ENCODE assay signal across 9 mouse cellular contexts in genomic region chr7:143739511-143740461, GRCm38 (mm10). TPM values are rescaled to one million over a fixed set of nuclear protein-coding genes. Genes with fewer than 3 reads are reported as not detected.
DNase-seq lines count a peak whose midpoint lies in the region; ATAC-seq lines count a peak whose summit lies in the region.
"Had no signal": no experiment of that assay in that cellular context is flagged by ENCODE, and none has a peak within 500 bp of the region (broad histone marks: within the 10 kb centered on the region; RNA-seq: fewer than 3 reads in every experiment).

No protein-coding gene starts in this region.

- DNase-seq in NIH3T3 (ENCODE audit: low read depth), result peak; percentile 85
- DNase-seq in cerebellum, postnatal 14 days, result peak; percentile 75 to 81
- DNase-seq in frontal cortex, postnatal 36 days (ENCODE audit: low spot score in 2 of 2), result peak; percentile 75 to 77
- peak; percentile 78 to 81 for DNase-seq in layer of hippocampus, postnatal 36 days
- DNase-seq in lung, postnatal 36 days, result peak; percentile 88
- peak; percentile 83 for DNase-seq in right cerebral cortex, adult 18-20 months
- peak; percentile 93 for DNase-seq in urinary bladder, postnatal 14 days (ENCODE audit: low spot score)

- H3K27ac ChIP-seq in hindbrain, embryonic 13.5 days, result peak overlapping the region; percentile 86

- peak overlapping the region; percentile 82 for H3K4me2 ChIP-seq in hindbrain, embryonic 13.5 days

- H3K9me3 ChIP-seq in hindbrain, embryonic 13.5 days, result no peaks in the 10 kb centered on the region

- peaks cover 20% of the 10 kb centered on the region for H3K27me3 ChIP-seq in hindbrain, embryonic 13.5 days

- peaks cover 47% of the 10 kb centered on the region for H3K4me1 ChIP-seq in hindbrain, embryonic 13.5 days (replicated peaks)

- peak; percentile 92 for ATAC-seq in hindbrain, embryonic 13.5 days (ENCODE audit: low FRiP score)

- H3K36me3 ChIP-seq in hindbrain, embryonic 13.5 days, result peaks cover 2% of the 10 kb centered on the region; the same call in 1 of the 2 replicates

- peak overlapping the region; percentile 86 for H3K4me3 ChIP-seq in hindbrain, embryonic 13.5 days

- 3% methylated on average over 38 of the region's 38 CpGs for WGBS in hindbrain, embryonic 13.5 days

- H3K9ac ChIP-seq in hindbrain, embryonic 13.5 days, result peak overlapping the region; percentile 96

RNA-seq across cellular contexts. Expression of gene Osbpl5, which starts 17.0 kb away (rescaled TPM):
- 27.6 and 31.4 TPM in 2 replicates for polyA plus RNA-seq in hindbrain, embryonic 13.5 days (2015; fragmentation: Nextera tagmentation; extraction: Ambion mirVana)
- total RNA-seq in layer of hippocampus, postnatal 36 days (2021), result 10 to 100 TPM; 28.2 to 28.3 TPM

RNA-seq across cellular contexts. Expression of gene Mrgprg, which starts 27.0 kb away (rescaled TPM):
- polyA plus RNA-seq in hindbrain, embryonic 13.5 days (2015; fragmentation: Nextera tagmentation; extraction: Ambion mirVana), result not detected in 2 replicates
- total RNA-seq in layer of hippocampus, postnatal 36 days (2021), result not detected
- polyA plus RNA-seq: large intestine, adult 2 months had no signal

RNA-seq across cellular contexts. Expression of gene Mrgpre, which starts 44.5 kb away (rescaled TPM):
- polyA plus RNA-seq in hindbrain, embryonic 13.5 days (2015; fragmentation: Nextera tagmentation; extraction: Ambion mirVana), result 3.8 and 4.0 TPM in 2 replicates
- total RNA-seq in layer of hippocampus, postnatal 36 days (2021), result 1 to 10 TPM; 5.4 to 6.5 TPM

RNA-seq across cellular contexts. Expression of gene Tnfrsf23, which starts 54.1 kb away (rescaled TPM):
- 0.76 and 1.2 TPM in 2 replicates for polyA plus RNA-seq in hindbrain, embryonic 13.5 days (2015; fragmentation: Nextera tagmentation; extraction: Ambion mirVana)
- total RNA-seq in layer of hippocampus, postnatal 36 days (2021), result 1 to 10 TPM; 1.1 to 1.4 TPM

Comparison
In these comparisons a context has a peak if more than half of its experiments do, and no peak if none do; other contexts are left out.
1. Peak in every context shown above with its lines: DNase-seq, ATAC-seq, H3K4me3 ChIP-seq and H3K27ac ChIP-seq.